Mouse (Mus musculus) retina, adult 2 months (tissue): ENCODE measurements at regions not wholly inside any gene's neighbourhood (a gene's known extent, or its start where the extent isn't known, plus 50 kb on each side); places are given as distances from the start of the nearest gene placed in this dataset.

Source experiments
- DNase-seq: peaks from one replicate; pipeline ENCODE4 v3.0.0-alpha.2; 2012; ENCODE audit warnings: low read depth, low spot score

GRCm38 (mm10) chr13:43967516-43967915 is 182.9 kb downstream of the Cd83 start:
- no peak for DNase-seq

DNA sequence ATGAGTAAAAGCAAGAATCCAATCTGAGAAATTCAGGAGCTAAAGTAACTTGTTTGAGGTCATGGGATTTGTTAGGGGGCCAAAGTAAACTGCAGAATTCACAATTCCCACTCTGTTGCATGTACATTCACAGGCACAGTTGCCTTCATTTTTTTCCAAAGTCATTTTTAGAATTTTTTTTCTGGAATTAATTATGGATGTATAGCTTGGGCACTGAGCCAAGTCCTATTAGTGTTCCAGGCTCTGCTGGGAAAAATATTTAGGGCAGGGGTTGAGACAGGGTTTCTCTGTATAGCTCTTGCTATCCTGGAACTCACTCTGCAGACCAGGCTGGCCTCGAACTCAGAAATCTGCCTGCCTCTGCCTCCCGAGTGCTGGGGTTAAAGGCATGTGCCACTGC is 188.3 kb downstream of the Cd83 start:
- no peak for DNase-seq

DNA sequence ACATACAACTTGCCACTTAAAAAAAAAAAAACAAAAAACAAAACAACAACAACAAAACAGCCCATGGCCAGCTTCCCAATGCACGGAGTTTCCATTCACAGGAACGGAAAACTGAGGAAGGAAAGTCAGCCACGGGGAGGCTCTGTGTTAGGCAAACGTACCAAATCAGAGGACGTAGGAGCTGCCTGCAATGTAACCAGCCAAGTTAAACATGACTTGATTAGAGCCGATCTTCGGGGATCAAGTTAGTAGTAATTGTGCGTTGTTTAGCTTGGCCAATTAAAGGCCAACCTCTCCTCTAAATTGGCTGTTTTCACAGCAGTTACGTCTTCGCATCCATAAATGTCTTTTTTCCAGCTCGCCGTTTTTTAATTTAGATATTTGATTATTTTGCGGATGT is 190.7 kb downstream of the Cd83 start:
- no peak for DNase-seq

DNA sequence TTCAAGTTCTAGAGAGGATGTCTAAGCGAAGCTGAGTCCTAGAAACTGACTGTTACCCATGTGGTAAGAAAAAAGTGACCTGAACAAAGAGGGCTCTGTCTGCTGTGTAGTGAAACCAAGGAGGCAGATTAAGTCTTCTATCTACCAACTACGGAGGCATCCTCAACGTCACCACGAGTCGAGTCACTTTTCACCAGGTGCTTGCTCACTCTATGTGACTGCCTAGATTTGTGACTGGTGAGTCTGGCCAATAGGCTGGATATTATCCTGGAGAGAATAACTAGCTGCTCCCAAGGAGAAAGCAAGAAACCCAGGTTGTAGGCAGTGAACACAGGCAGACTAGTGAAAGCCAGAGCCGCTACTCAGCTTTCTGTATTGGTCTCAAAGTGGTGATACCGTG is 191.2 kb downstream of the Cd83 start:
- no peak for DNase-seq

- no peak for DNase-seq
Observed at GRCm38 (mm10) chr13:43976676-43977075, 192.1 kb downstream of the Cd83 start.

DNA sequence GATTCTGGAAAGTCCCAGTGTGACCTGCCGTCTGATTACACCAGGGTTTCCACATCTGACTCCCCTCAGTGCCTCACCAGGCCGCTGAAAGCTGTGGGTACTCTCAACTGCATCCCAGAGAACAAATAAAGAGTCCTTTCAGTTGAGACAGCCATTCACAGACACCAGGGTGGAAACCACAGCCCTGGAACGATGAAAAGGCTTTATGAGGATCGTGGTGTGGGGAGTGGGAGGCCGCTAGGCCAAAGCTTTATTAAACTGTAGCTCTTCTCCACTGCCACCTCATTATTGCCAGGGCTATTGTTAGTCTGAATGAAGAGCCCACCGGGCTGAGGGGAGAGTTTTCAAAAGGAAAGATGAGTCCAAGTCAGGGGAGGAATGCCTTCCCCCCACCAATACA is 202.8 kb downstream of the Cd83 start:
- DNase-seq, result no peak

GRCm38 (mm10) chr13:43988421-43988820 is 203.8 kb downstream of the Cd83 start:
- no peak for DNase-seq

- DNase-seq, result no peak
Observed at GRCm38 (mm10) chr13:43990281-43991101, 205.9 kb downstream of the Cd83 start.

- DNase-seq, result no peak
Observed at GRCm38 (mm10) chr13:43991774-43992173, 207.2 kb downstream of the Cd83 start.

- no peak for DNase-seq
Observed at GRCm38 (mm10) chr13:43992968-43993367, 208.4 kb downstream of the Cd83 start.

GRCm38 (mm10) chr13:43994361-43994760 is 209.8 kb downstream of the Cd83 start:
- no peak for DNase-seq

- DNase-seq, result no peak
Observed at GRCm38 (mm10) chr13:43995623-43996022, 211.0 kb downstream of the Cd83 start.

DNA sequence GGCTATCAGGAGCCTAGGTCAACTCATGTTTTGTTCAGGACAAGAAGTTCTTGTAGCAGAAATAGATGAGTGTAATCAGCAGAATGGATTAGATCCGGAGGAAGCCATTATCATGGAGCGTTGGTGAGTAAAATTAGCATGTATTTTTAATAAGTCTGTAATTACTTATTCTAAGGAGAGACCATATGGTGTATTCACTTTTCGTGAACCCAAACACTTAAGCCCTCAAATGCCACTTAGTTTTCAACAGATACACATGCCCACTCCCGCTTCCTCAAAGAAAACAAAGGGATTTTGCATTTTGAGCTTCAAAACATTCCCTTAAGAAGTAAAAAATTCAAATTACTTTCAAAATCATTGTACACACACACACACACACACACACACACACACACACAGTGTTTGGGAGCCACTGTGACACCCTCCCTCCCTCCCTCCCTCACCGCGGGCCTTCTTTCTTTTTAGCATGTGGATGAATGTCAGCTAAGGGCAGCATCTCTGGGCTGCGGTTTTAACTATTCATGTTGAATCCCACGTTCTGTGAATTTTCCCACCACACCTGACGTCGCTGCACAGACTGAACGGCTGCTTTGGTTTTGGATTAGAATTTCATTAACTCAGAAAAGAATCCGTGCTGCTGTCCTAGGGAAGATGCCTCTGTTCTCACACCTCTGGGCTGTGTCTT is 217.4 kb downstream of the Cd83 start:
- no peak for DNase-seq

DNA sequence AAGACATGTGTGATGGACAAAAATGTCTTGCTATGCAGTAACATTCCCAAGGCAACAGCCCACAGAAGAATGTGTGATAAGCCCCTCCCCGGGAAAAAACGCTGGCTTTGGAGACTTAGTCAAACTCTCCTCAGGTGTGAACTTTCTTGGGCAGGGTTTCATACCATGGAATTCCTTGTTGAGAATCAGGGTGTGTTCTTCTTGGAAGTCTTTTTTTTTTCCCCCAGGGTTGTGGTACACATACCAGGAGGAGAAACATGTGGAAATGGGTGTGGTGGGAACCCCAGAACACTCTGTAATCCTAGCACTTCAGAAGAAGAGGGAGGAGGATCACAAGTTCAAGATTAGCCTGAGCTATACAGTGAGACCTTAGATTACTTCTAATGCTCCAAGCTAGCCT is 228.3 kb downstream of the Cd83 start:
- no peak for DNase-seq

GRCm38 (mm10) chr13:44018489-44019303 is 234.1 kb downstream of the Cd83 start:
- DNase-seq, result no peak

GRCm38 (mm10) chr13:44019304-44019583 is 234.7 kb downstream of the Cd83 start:
- no peak for DNase-seq

DNA sequence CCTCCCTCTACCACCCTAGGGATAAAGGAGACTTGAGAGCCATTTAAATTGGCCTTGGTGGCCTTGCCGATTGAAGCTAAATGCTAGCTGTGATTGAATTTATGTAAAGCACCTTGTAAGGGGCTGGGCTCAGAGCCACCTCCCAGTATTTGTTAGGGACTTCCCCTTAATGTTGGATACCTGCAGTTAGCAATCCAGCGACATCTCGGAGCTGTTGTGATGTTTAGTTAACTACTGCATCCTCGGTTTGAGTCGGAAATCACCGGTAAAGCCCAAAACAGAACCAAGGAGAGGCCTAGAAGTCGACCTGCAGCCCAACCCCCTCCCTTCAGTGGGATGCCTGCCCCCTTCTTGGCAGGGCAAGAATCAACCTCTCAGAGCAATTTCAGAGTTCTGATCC is 236.3 kb downstream of the Cd83 start:
- no peak for DNase-seq

GRCm38 (mm10) chr13:44022106-44022505 is 237.5 kb downstream of the Cd83 start:
- DNase-seq, result no peak

- no peak for DNase-seq
Observed at GRCm38 (mm10) chr13:44024612-44025011, 240.0 kb downstream of the Cd83 start.

DNA sequence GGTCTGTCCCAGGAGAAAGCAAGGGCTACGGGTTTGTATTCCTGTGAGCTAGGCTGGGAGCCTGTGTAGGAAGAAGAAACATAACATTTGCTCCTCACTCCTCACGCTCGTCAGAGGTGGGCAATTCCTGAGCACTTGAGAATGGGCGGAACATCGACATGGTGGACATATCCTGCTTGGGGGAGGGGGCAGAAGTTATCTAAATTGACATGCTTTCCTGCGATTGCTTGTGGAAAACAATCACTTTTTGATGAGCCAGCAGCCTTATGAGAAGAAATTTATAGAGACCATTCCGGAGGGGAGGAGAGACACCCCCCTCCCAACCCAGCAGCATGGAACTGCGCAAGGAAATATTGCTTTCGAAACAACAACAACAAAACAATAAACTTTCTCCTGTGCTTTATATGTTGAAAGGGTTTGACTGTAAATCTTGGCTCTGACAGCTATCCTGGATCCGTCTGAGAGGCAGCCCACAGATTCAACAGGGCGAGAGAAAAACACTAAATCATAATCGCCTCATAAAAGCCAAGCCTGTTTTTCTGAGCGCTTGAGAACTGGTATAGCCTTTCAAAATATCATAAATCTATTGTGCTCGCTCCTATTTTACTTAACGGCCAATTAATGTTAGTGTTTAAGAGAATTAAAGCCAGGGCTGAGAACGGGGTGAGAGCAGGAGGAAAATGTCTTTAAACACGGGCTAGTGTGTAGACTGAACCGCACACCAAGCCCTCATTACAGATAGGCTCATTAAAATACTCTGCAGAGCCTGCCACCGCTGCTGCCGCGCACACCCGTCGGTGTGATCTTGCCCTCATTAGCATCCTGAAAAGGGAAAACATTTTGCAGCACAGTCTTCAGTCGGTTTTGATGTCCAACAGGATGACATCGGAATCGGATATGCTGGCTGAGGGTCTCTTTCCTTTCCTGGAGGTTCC is 242.0 kb downstream of the Cd83 start:
- DNase-seq, result no peak

- no peak for DNase-seq
Observed at GRCm38 (mm10) chr13:44028081-44028480, 243.5 kb downstream of the Cd83 start.
